Mouse (Mus musculus): ENCODE data around the gene Kdm2a. TPM values are rescaled to one million over a fixed set of nuclear protein-coding genes. Genes with fewer than 3 reads are reported as not detected.

Gene Kdm2a
- total and polyA plus RNA-seq, 3 experiments = 20.3 to 55.9 TPM; not detected in 1

- H3K4me3 ChIP-seq (ENCODE audit: control insufficient read depth in 1 of 2, insufficient read depth in 1 of 2, low read depth in 2 of 2, low read length in 2 of 2) = no peak overlapping the region
- TF ChIP-seq POLR2A (IDR thresholded peaks at IDR 0.05; ENCODE audit: control insufficient read depth in 1 of 2, insufficient read depth in 1 of 2, low read depth in 1 of 2, low read length in 2 of 2, poor library complexity in 1 of 2) (no peak), SMC3 (IDR thresholded peaks at IDR 0.05; ENCODE audit: low read depth, low read length) (no peak), ZMIZ1 (IDR thresholded peaks at IDR 0.05; ENCODE audit: low read depth, low read length) (no peak), EP300 (IDR thresholded peaks at IDR 0.05; ENCODE audit: low read depth in 1 of 2, low read length in 2 of 2) (peak; percentile 4 to 9; a peak in 1 of 4 replicates), E2F4 (IDR thresholded peaks at IDR 0.05; ENCODE audit: borderline replicate concordance, low read depth, low read length) (no peak), MYC (IDR thresholded peaks at IDR 0.05; ENCODE audit: low read depth, low read length) (0 out of 2 replicates have a peak, but pooled peaks have one; percentile 47), POLR2AphosphoS2 (IDR thresholded peaks at IDR 0.05; ENCODE audit: low read length) (no peak), SIN3A (IDR thresholded peaks at IDR 0.05; ENCODE audit: low read length) (no peak), TBP (IDR thresholded peaks at IDR 0.05; ENCODE audit: low read depth, low read length) (0 out of 2 replicates have a peak, but pooled peaks have one; percentile 22)
- peaks cover 0 to 48% of the 10 kb centered on the region in 2 experiments; a peak in 2 of 4 replicates for H3K36me3 ChIP-seq (ENCODE audit: control insufficient read depth in 1 of 2, insufficient read depth in 2 of 2, low read length in 2 of 2)
- H3K27me3 ChIP-seq (ENCODE audit: control insufficient read depth in 1 of 2, insufficient read depth in 2 of 2, low read length in 2 of 2) = no peaks in the 10 kb centered on the region
- H3K4me1 ChIP-seq (ENCODE audit: control insufficient read depth in 1 of 2, insufficient read depth in 2 of 2, low read length in 2 of 2) = peaks cover 21 to 64% of the 10 kb centered on the region in 2 experiments
- DNase-seq (ENCODE audit: low read depth, low spot score) = peak; percentile 59
- H3K27ac ChIP-seq (ENCODE audit: control insufficient read depth, low read depth, low read length) = peak overlapping the region; percentile 77
- H3K9ac ChIP-seq (ENCODE audit: control insufficient read depth, low read depth, low read length, poor library complexity, severe bottlenecking) = peak overlapping the region; percentile 39; the same call in 1 of the 2 replicates
- H3K79me2 ChIP-seq (ENCODE audit: control insufficient read depth, insufficient read depth, low read length, poor library complexity) = peaks cover 77% of the 10 kb centered on the region
- H3K9me3 ChIP-seq (replicated peaks; ENCODE audit: insufficient read depth, low read length) = no peaks in the 10 kb centered on the region
These were observed 98.4 kb downstream of the Kdm2a start for GRCm38 (mm10) chr19:4299574-4300270.

GRCm38 (mm10) chr19:4299126-4299525 lies 99.0 kb downstream of the Kdm2a start:
- H3K4me3 ChIP-seq (ENCODE audit: control insufficient read depth in 1 of 2, insufficient read depth in 1 of 2, low read depth in 2 of 2, low read length in 2 of 2) = no peak overlapping the region
- H3K9ac ChIP-seq (ENCODE audit: control insufficient read depth, low read depth, low read length, poor library complexity, severe bottlenecking) = peak overlapping the region; percentile 39; the same call in 1 of the 2 replicates
- peak overlapping the region; percentile 77 for H3K27ac ChIP-seq (ENCODE audit: control insufficient read depth, low read depth, low read length)
- peaks cover 24 to 64% of the 10 kb centered on the region in 2 experiments for H3K4me1 ChIP-seq (ENCODE audit: control insufficient read depth in 1 of 2, insufficient read depth in 2 of 2, low read length in 2 of 2)
- H3K9me3 ChIP-seq (replicated peaks; ENCODE audit: insufficient read depth, low read length) = no peaks in the 10 kb centered on the region
- peaks cover 0 to 49% of the 10 kb centered on the region in 2 experiments; a peak in 2 of 4 replicates for H3K36me3 ChIP-seq (ENCODE audit: control insufficient read depth in 1 of 2, insufficient read depth in 2 of 2, low read length in 2 of 2)
- H3K27me3 ChIP-seq (ENCODE audit: control insufficient read depth in 1 of 2, insufficient read depth in 2 of 2, low read length in 2 of 2) = no peaks in the 10 kb centered on the region
- no peak for DNase-seq (ENCODE audit: low read depth, low spot score)
- peaks cover 72% of the 10 kb centered on the region for H3K79me2 ChIP-seq (ENCODE audit: control insufficient read depth, insufficient read depth, low read length, poor library complexity)
- TF ChIP-seq CTCF (IDR thresholded peaks at IDR 0.05 in 2 of 3, conservative IDR thresholded peaks at IDR 0.05 in 1 of 3; ENCODE audit: control insufficient read depth in 1 of 3, insufficient read depth in 1 of 3, low read depth in 2 of 3, low read length in 3 of 3, poor library complexity in 1 of 3, severe bottlenecking in 1 of 3) (no peak), ZMIZ1 (IDR thresholded peaks at IDR 0.05; ENCODE audit: low read depth, low read length) (no peak), SMC3 (IDR thresholded peaks at IDR 0.05; ENCODE audit: low read depth, low read length) (no peak), ZNF384 (IDR thresholded peaks at IDR 0.05; ENCODE audit: low read depth, low read length) (no peak), ZKSCAN1 (IDR thresholded peaks at IDR 0.05; ENCODE audit: low read depth, low read length) (no peak), RAD21 (IDR thresholded peaks at IDR 0.05; ENCODE audit: low read depth, low read length) (no peak), EP300 (IDR thresholded peaks at IDR 0.05; ENCODE audit: low read depth in 1 of 2, low read length in 2 of 2) (no peak), TCF12 (IDR thresholded peaks at IDR 0.05; ENCODE audit: low read depth, low read length) (no peak), USF1 (IDR thresholded peaks at IDR 0.05; ENCODE audit: low read depth, low read length) (no peak), POLR2AphosphoS5 (IDR thresholded peaks at IDR 0.05; ENCODE audit: borderline replicate concordance, low read depth, low read length) (no peak), GABPA (IDR thresholded peaks at IDR 0.05; ENCODE audit: low read depth, low read length) (no peak)

Measured in MEL (cell line).